Mouse (Mus musculus) thymus, adult 2 months (tissue): ENCODE measurements at regions not wholly inside any gene's neighbourhood (a gene's known extent, or its start where the extent isn't known, plus 50 kb on each side); places are given as distances from the start of the nearest gene placed in this dataset.

Experiments
- CTCF ChIP-seq: fragments of 200-500 bp; IDR thresholded peaks from 2 replicates; pipeline ENCODE4 v1.5.1; 2012; ENCODE audit warnings: mild to moderate bottlenecking, control low read depth, low read length, moderate library complexity, borderline replicate concordance; ENCODE audit not compliant: control insufficient read depth, poor library complexity, insufficient read depth; ENCODE audit errors: extremely low read depth
- POLR2A ChIP-seq: fragments of 200-500 bp; IDR thresholded peaks from 2 replicates; pipeline ENCODE4 v1.6.1; 2012; ENCODE audit warnings: mild to moderate bottlenecking, low read length, control low read depth, moderate library complexity; ENCODE audit not compliant: control insufficient read depth, poor library complexity, insufficient read depth; ENCODE audit errors: extremely low read depth

DNA sequence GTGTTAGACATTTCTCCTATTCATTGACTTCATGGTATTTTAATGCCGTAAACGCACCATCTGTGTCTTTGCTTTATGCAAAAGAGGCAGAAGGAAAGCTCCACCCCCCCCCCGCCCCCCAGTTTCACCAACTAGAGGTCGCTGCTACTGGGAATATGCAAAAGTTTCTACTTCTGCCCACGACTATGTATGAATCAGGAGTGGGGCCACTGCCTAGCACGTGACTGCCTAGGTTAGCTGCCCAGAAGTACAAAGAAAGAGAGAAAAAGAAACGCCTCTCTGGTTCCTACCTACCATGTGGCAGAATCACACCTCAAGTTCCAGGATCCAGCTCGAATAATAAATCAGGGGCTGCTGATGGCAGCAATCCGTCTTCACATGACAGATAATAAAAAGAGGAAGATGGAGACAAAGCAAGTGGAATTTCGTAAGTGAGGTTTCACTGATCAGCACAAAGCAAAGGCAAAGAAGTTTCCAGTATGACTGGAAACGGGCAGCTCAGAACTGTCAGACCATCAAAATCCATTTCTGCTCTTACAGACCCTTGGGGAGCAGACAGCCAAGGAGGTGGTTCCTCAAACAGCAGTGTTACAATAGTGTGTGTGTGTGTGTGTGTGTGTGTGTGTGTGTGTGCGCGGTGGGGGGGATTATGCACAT lies 108.9 kb upstream of the Ppm1h start:
- TF ChIP-seq CTCF (no peak), POLR2A (no peak)
